Mouse (Mus musculus) left cerebral cortex, postnatal 25 days (tissue): ENCODE results near the gene Hist1h3a. TPM values are rescaled to one million over a fixed set of nuclear protein-coding genes. Genes with fewer than 3 reads are reported as not detected.
"Not testable (repeated sequence)": the region's sequence is repeated elsewhere in the genome, so short reads cannot be mapped to it uniquely, and the experiment has no call there.

Source experiments
- DNase-seq, 2 experiments: peaks; one replicate each; pipeline ENCODE4 v3.0.0; 2022; ENCODE audit warnings: low spot score in 2 of 2, mixed read lengths in 1 of 2
- intact Hi-C: fragments of 180-260 bp; cut with DNase I; formaldehyde crosslinking; loops from one replicate; pipeline ENCODE4 v1.15.1; 2025
- total RNA-seq, 2 experiments: library from RNA; stranded (reverse); gene quantifications; 2 replicates each; pipeline ENCODE4 v1.2.3; 2021

Hist1h3a gene
- total RNA-seq, 2 experiments from 2014 or later: 35.9 to 40.0 TPM

GRCm38 (mm10) chr13:23746201-23747080 lies 15.7 kb downstream of the Hist1h3a start, which contains the start of gene Hist1h2bb:
Gene Hist1h2bb, plus strand, starts transcription at chr13:23746734.
- intact Hi-C loops: not testable (repeated sequence)
- peak; percentile 85 to 96 for DNase-seq

- intact Hi-C loops: no loop called here
- peak; percentile 86 to 90 for DNase-seq
Observed at GRCm38 (mm10) chr13:23745381-23746161, 16.6 kb downstream of the Hist1h3a start, which contains the start of gene Hist1h3c. Gene Hist1h3c, minus strand, starts transcription at chr13:23745602.

- DNase-seq: no peak
- intact Hi-C loops: loop anchor here (5.0 kb wide), 1 partner anchor 162 kb away; the partner anchor contains the start of gene Hist1h4d
Observed at GRCm38 (mm10) chr13:23744421-23745380, 17.5 kb downstream of the Hist1h3a start.

- no peak for DNase-seq
Observed at GRCm38 (mm10) chr13:23743963-23744362, 18.2 kb downstream of the Hist1h3a start.

GRCm38 (mm10) chr13:23743215-23743614 lies 19.0 kb downstream of the Hist1h3a start:
- no peak for DNase-seq
- intact Hi-C loops: loop anchor here (5.0 kb wide), 1 partner anchor 161 kb away; the partner anchor contains the start of gene Hist1h4d

More at GRCm38 (mm10) chr13:23743963-23744362, 18.2 kb downstream of the Hist1h3a start:
- intact Hi-C loops: loop anchor here (5.0 kb wide), 1 partner anchor 162 kb away; the partner anchor contains the start of gene Hist1h4d

- intact Hi-C loops: loop anchor here (5.0 kb wide), 1 partner anchor 160 kb away; the partner anchor contains the start of gene Hist1h4d
Observed at GRCm38 (mm10) chr13:23742007-23742406, 20.2 kb downstream of the Hist1h3a start.

GRCm38 (mm10) chr13:23740910-23741309 lies 21.3 kb downstream of the Hist1h3a start:
- DNase-seq: no peak
- intact Hi-C loops: loop anchor here (5.0 kb wide), 1 partner anchor 159 kb away; the partner anchor contains the start of gene Hist1h4d

More at GRCm38 (mm10) chr13:23742007-23742406, 20.2 kb downstream of the Hist1h3a start:
- DNase-seq: no peak

GRCm38 (mm10) chr13:23740256-23740840 lies 21.8 kb downstream of the Hist1h3a start:
- intact Hi-C loops: loop anchor here (5.0 kb wide), 1 partner anchor 158 kb away; the partner anchor contains the start of gene Hist1h4d
- DNase-seq: no peak

GRCm38 (mm10) chr13:23739922-23740252 lies 22.3 kb downstream of the Hist1h3a start:
- DNase-seq: no peak
- intact Hi-C loops: loop anchor here (2.0 to 5.0 kb wide), 3 partner anchors 115 to 208 kb away; partner anchors contain the start of genes Hist1h2af, Hist1h4d and Hist1h4h

- intact Hi-C loops: loop anchor here (2.0 to 5.0 kb wide), 2 partner anchors 114 to 207 kb away; partner anchors contain the start of genes Hist1h2af and Hist1h4h
- DNase-seq: peak; percentile 94 to 99
Observed at GRCm38 (mm10) chr13:23739069-23739921, 22.9 kb downstream of the Hist1h3a start.

GRCm38 (mm10) chr13:23738677-23739068 lies 23.5 kb downstream of the Hist1h3a start, which contains the start of gene Hist1h1c:
Gene Hist1h1c, plus strand, starts transcription at chr13:23738808.
- intact Hi-C loops: loop anchor here (1.0 to 5.0 kb wide), 3 partner anchors 40 to 206 kb away; partner anchors contain the start of genes Hist1h2af, Hist1h4c and Hist1h4h
- DNase-seq: peak; percentile 92 to 94

GRCm38 (mm10) chr13:23738041-23738440 lies 24.1 kb downstream of the Hist1h3a start:
- no peak for DNase-seq
- intact Hi-C loops: loop anchor here (1.0 to 5.0 kb wide), 3 partner anchors 40 to 206 kb away; partner anchors contain the start of genes Hist1h2af, Hist1h4c and Hist1h4h

- DNase-seq: no peak
- intact Hi-C loops: loop anchor here (5.0 kb wide), 1 partner anchor 205 kb away; the partner anchor contains the start of genes Hist1h2af and Hist1h4h
Observed at GRCm38 (mm10) chr13:23737091-23737490, 25.1 kb downstream of the Hist1h3a start.

GRCm38 (mm10) chr13:23732156-23732804 lies 29.9 kb downstream of the Hist1h3a start:
- peak; percentile 44 to 51 for DNase-seq
- intact Hi-C loops: loop anchor here (1.0 kb wide), 1 partner anchor 31 kb away; no protein-coding TSS in a partner anchor

GRCm38 (mm10) chr13:23730479-23730878 lies 31.7 kb downstream of the Hist1h3a start:
- intact Hi-C loops: no loop called here
- DNase-seq: no peak

GRCm38 (mm10) chr13:23729706-23730105 lies 32.5 kb downstream of the Hist1h3a start:
- no peak for DNase-seq
- intact Hi-C loops: no loop called here
